In the genomic region with DNA sequence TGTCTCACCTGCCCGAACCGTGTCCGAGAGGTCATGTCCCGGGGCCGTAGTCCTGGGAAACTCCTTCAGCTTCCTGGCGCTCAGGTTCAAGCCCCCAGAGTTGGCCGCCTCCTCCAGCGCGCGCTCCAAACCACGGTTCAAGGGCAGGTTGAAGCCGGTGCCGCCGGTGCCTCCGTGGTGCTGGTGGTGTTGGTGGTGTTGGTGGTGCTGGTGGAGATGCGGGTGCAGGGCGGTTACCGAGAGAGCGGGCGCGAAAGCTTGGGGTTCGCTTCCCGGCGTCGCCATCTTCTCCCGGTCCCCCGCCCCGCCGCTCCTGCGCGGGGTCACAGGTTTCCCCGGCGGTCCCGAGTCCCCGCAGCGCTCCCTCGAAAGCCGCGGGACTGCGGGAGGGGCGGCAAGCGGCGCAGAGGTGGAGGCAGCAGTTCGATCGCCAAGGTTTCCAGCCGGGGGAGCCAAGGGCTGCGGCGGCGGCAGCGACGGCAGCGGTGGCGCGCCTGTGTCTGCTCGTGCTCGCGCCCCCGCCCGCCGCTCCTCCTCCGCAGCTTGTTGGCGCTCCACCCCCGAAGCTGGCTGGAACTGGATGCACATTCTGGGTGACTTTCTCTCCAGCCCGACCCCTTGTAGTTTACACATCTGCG, we compare ENCODE assay signal across 8 mouse cellular contexts. TPM values are rescaled to one million over a fixed set of nuclear protein-coding genes. Genes with fewer than 3 reads are reported as not detected.
A peak's percentile ranks its signal among the peaks of the same experiment; 100 is the strongest.
DNase-seq lines count a peak whose midpoint lies in the region; ATAC-seq lines count a peak whose summit lies in the region.

A gene (minus strand): TSS at position 501 of the 638 bp plus-strand sequence.

- H3K27ac ChIP-seq in embryonic facial prominence, embryonic 10.5 days (replicated peaks): peak within 1 kb of the TSS; percentile 94
- peak within 1 kb of the TSS; percentile 92 for H3K27ac ChIP-seq in limb, embryonic 13.5 days
- H3K27ac ChIP-seq in midbrain, embryonic 15.5 days: peak within 1 kb of the TSS; percentile 92

- WGBS in embryonic facial prominence, embryonic 10.5 days: under 1% methylated on average over 65 of the region's 65 CpGs
- under 1% methylated on average over 64 of the region's 65 CpGs for WGBS in limb, embryonic 13.5 days
- WGBS in midbrain, embryonic 15.5 days: under 1% methylated on average over 64 of the region's 65 CpGs

- H3K4me3 ChIP-seq in embryonic facial prominence, embryonic 10.5 days: peak within 1 kb of the TSS; percentile 89
- H3K4me3 ChIP-seq in limb, embryonic 13.5 days: peak within 1 kb of the TSS; percentile 87
- H3K4me3 ChIP-seq in midbrain, embryonic 15.5 days: peak within 1 kb of the TSS; percentile 73

- peaks cover 28% of the 10 kb centered on the region for H3K4me1 ChIP-seq in embryonic facial prominence, embryonic 10.5 days
- H3K4me1 ChIP-seq in limb, embryonic 13.5 days: peaks cover 28% of the 10 kb centered on the region
- H3K4me1 ChIP-seq in midbrain, embryonic 15.5 days: peaks cover 24% of the 10 kb centered on the region

- peak within 1 kb of the TSS; percentile 88 for H3K9ac ChIP-seq in limb, embryonic 13.5 days
- H3K9ac ChIP-seq in midbrain, embryonic 15.5 days: peak within 1 kb of the TSS; percentile 87

- peaks cover 1% of the 10 kb centered on the region; the same call in 1 of the 2 replicates for H3K36me3 ChIP-seq in embryonic facial prominence, embryonic 10.5 days (replicated peaks)
- no peaks in the 10 kb centered on the region for H3K36me3 ChIP-seq in limb, embryonic 13.5 days
- no peaks in the 10 kb centered on the region for H3K36me3 ChIP-seq in midbrain, embryonic 15.5 days (replicated peaks)

- peak; percentile 79 for ATAC-seq in limb, embryonic 13.5 days (ENCODE audit: low FRiP score, low read depth)
- peak; percentile 82 for ATAC-seq in midbrain, embryonic 15.5 days (replicated peaks)

- H3K4me2 ChIP-seq in limb, embryonic 13.5 days (replicated peaks): peak within 1 kb of the TSS; percentile 85
- peak within 1 kb of the TSS; percentile 83 for H3K4me2 ChIP-seq in midbrain, embryonic 15.5 days

- DNase-seq in layer of hippocampus, adult 11-12 months (ENCODE audit: low spot score): peak; percentile 79
- no peak for DNase-seq in layer of hippocampus, adult 9-10 months (ENCODE audit: low spot score)
- peak; percentile 89 for DNase-seq in embryonic facial prominence, embryonic 10.5 days (ENCODE audit: low spot score)
- peak; percentile 99 for DNase-seq in heart, adult 11 months
- DNase-seq in kidney, adult 18-20 months: peak; percentile 87
- DNase-seq in spleen, adult 18-20 months: peak; percentile 74 to 81

- no peaks in the 10 kb centered on the region for H3K27me3 ChIP-seq in embryonic facial prominence, embryonic 10.5 days (replicated peaks; ENCODE audit: low read depth, poor library complexity, severe bottlenecking)
- H3K27me3 ChIP-seq in limb, embryonic 13.5 days: no peaks in the 10 kb centered on the region
- no peaks in the 10 kb centered on the region for H3K27me3 ChIP-seq in midbrain, embryonic 15.5 days (replicated peaks)

- no peaks in the 10 kb centered on the region for H3K9me3 ChIP-seq in embryonic facial prominence, embryonic 10.5 days
- no peaks in the 10 kb centered on the region for H3K9me3 ChIP-seq in limb, embryonic 13.5 days
- no peaks in the 10 kb centered on the region for H3K9me3 ChIP-seq in midbrain, embryonic 15.5 days

RNA-seq across cellular contexts. Expression of the gene that starts here (rescaled TPM):
- polyA plus RNA-seq in embryonic facial prominence, embryonic 10.5 days (2016; fragmentation: Nextera tagmentation; extraction: Ambion mirVana): 7.6 and 9.1 TPM in 2 replicates
- polyA plus RNA-seq in limb, embryonic 13.5 days (2015; fragmentation: Nextera tagmentation; extraction: Ambion mirVana): 14.6 and 17.3 TPM in 2 replicates
- 15.2 and 25.4 TPM in 2 replicates for polyA plus RNA-seq in midbrain, embryonic 15.5 days (2015; fragmentation: Nextera tagmentation; extraction: Ambion mirVana)
